In the genomic region with DNA sequence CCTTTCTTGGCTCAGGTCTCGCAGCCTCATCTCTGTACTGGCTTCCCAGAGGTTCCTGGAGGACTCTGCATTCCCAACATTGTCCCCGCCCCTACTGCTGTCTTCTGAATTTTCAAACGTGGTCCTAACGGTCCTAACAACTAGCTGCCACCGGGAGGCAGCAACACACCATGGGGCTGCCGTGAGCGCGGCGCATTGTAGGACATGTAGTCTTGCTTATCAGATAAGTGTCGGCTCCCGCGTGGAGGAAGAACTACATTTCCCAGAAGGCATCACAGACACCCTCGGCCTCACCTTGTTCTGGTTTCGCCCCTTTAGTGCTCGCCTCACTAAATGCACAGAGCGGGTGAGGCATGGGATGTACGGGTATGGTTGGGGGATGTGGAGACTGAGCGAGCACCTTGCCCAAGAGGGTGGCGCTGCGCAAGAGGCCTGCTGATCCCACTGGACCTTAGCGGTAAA, we compare ENCODE assay signal across 8 mouse cellular contexts. TPM values are rescaled to one million over a fixed set of nuclear protein-coding genes. Genes with fewer than 3 reads are reported as not detected.
A peak's percentile ranks its signal among the peaks of the same experiment; 100 is the strongest.
DNase-seq lines count a peak whose midpoint lies in the region; ATAC-seq lines count a peak whose summit lies in the region.

No protein-coding gene starts in this region.

- H3K9me3 ChIP-seq in hindbrain, embryonic 16.5 days (ENCODE audit: control insufficient read depth, low read length) = no peaks in the 10 kb centered on the region

- H3K27me3 ChIP-seq in hindbrain, embryonic 16.5 days (replicated peaks; ENCODE audit: control insufficient read depth, insufficient read depth, low read length) = no peaks in the 10 kb centered on the region

- H3K9ac ChIP-seq in hindbrain, embryonic 16.5 days (ENCODE audit: low read depth, low read length) = peak overlapping the region; percentile 73

- peak overlapping the region; percentile 78 for H3K4me2 ChIP-seq in hindbrain, embryonic 16.5 days (ENCODE audit: low read length)

- peak overlapping the region; percentile 54 for H3K4me3 ChIP-seq in hindbrain, embryonic 16.5 days (ENCODE audit: low read length)
- H3K4me3 ChIP-seq in macrophage (ENCODE audit: inconsistent target) = peak overlapping the region; percentile 48

- no peaks in the 10 kb centered on the region for H3K79me2 ChIP-seq in macrophage (ENCODE audit: inconsistent target)

- H3K4me1 ChIP-seq in hindbrain, embryonic 16.5 days (ENCODE audit: control insufficient read depth, insufficient read depth, low read depth, low read length) = no peaks in the 10 kb centered on the region

- ATAC-seq in hindbrain, embryonic 16.5 days = peak; percentile 100

- H3K36me3 ChIP-seq in hindbrain, embryonic 16.5 days (ENCODE audit: control insufficient read depth, insufficient read depth, low read length) = no peaks in the 10 kb centered on the region
- no peaks in the 10 kb centered on the region for H3K36me3 ChIP-seq in macrophage (ENCODE audit: inconsistent target)

- under 1% methylated on average over 21 of the region's 21 CpGs for WGBS in hindbrain, embryonic 16.5 days
- WGBS in macrophage (ENCODE audit: missing documents) = 4% methylated on average over 21 of the region's 21 CpGs

- peak; percentile 93 for DNase-seq in WW6 (ENCODE audit: low read depth, low spot score)
- peak; percentile 76 to 93 for DNase-seq in cerebellum, postnatal 4 days (ENCODE audit: low spot score in 2 of 2)
- DNase-seq in gastrocnemius, adult 18-20 months (ENCODE audit: low spot score) = peak; percentile 94
- peak; percentile 92 to 97 for DNase-seq in left cerebral cortex, adult 18-20 months (ENCODE audit: low spot score in 2 of 2)
- peak; percentile 97 for DNase-seq in right cerebral cortex, adult 18-20 months
- DNase-seq in urinary bladder, postnatal 10 days (ENCODE audit: low spot score) = peak; percentile 48

- peak overlapping the region; percentile 91 for H3K27ac ChIP-seq in hindbrain, embryonic 16.5 days (ENCODE audit: low read depth, low read length)
- no peak overlapping the region for H3K27ac ChIP-seq in macrophage

RNA-seq across cellular contexts. Expression of gene Lrfn3, which starts 11.0 kb away (rescaled TPM):
- 1 to 10 TPM; 4.7 to 5.3 TPM for total RNA-seq in gastrocnemius, adult 18-20 months (2021)
- polyA plus RNA-seq in hindbrain, embryonic 16.5 days (2015; fragmentation: Nextera tagmentation; extraction: Ambion mirVana) = 15.8 and 16.8 TPM in 2 replicates
- 10 to 100 TPM; 33.5 to 36.4 TPM for total RNA-seq in left cerebral cortex, adult 18-20 months (2021)
- total RNA-seq in macrophage (2018; cell fraction: chromatin; rRNA removed) = under 1 TPM in 1 of 26 experiments, not detected in 25; 0.85 TPM
- total RNA-seq in macrophage (2018; cell fraction: cytosol; rRNA removed) = under 1 TPM in 7 of 26 experiments, not detected in 19; 0.05 to 0.10 (median 0.06) TPM
- under 1 TPM in 1 of 26 experiments, not detected in 25; 0.48 TPM for total RNA-seq in macrophage (2018; cell fraction: nucleus; rRNA removed)
- polyA plus RNA-seq in macrophage (2018) = 0.07 TPM in 1 of 3 replicates, not detected in the others

RNA-seq across cellular contexts. Expression of gene Tyrobp, which starts 40.0 kb away (rescaled TPM):
- total RNA-seq in gastrocnemius, adult 18-20 months (2021) = 1 to 10 TPM; 3.3 to 6.3 TPM
- polyA plus RNA-seq in hindbrain, embryonic 16.5 days (2015; fragmentation: Nextera tagmentation; extraction: Ambion mirVana) = 29.7 and 31.5 TPM in 2 replicates
- 10 to 100 TPM; 29.8 to 30.7 TPM for total RNA-seq in left cerebral cortex, adult 18-20 months (2021)
- total RNA-seq in macrophage (2018; cell fraction: chromatin; rRNA removed) = 100 to 1,000 TPM in 7 of 26 experiments, 10 to 100 TPM in 19; 39.6 to 123 (median 77.3) TPM
- 1,000 to 10,000 TPM; 1,796 to 3,589 (median 2,552) TPM for total RNA-seq in macrophage (2018; cell fraction: cytosol; rRNA removed)
- 100 to 1,000 TPM; 185 to 760 (median 490) TPM for total RNA-seq in macrophage (2018; cell fraction: nucleus; rRNA removed)
- 2,505 to 4,301 TPM (median 3,819 TPM) in 3 replicates for polyA plus RNA-seq in macrophage (2018)

RNA-seq across cellular contexts. Expression of gene Hcst, which starts 46.1 kb away (rescaled TPM):
- not detected for total RNA-seq in gastrocnemius, adult 18-20 months (2021)
- polyA plus RNA-seq in hindbrain, embryonic 16.5 days (2015; fragmentation: Nextera tagmentation; extraction: Ambion mirVana) = 0.95 and 0.97 TPM in 2 replicates
- 1 to 10 TPM in 1 of 2 experiments, not detected in 1; 1.8 TPM for total RNA-seq in left cerebral cortex, adult 18-20 months (2021)
- total RNA-seq in macrophage (2018; cell fraction: chromatin; rRNA removed) = 10 to 100 TPM in 1 of 26 experiments, 1 to 10 TPM in 16, not detected in 9; 3.3 to 12.1 (median 6.0) TPM
- 10 to 100 TPM; 15.7 to 50.0 (median 32.0) TPM for total RNA-seq in macrophage (2018; cell fraction: cytosol; rRNA removed)
- total RNA-seq in macrophage (2018; cell fraction: nucleus; rRNA removed) = 10 to 100 TPM in 7 of 26 experiments, 1 to 10 TPM in 18, not detected in 1; 3.4 to 13.6 (median 7.9) TPM
- polyA plus RNA-seq in macrophage (2018) = 9.3 to 40.5 TPM (median 34.0 TPM) in 3 replicates

RNA-seq across cellular contexts. Expression of gene Nfkbid, which starts 48.0 kb away (rescaled TPM):
- total RNA-seq in gastrocnemius, adult 18-20 months (2021) = under 1 TPM in 1 of 2 experiments, not detected in 1; 0.11 TPM
- polyA plus RNA-seq in hindbrain, embryonic 16.5 days (2015; fragmentation: Nextera tagmentation; extraction: Ambion mirVana) = 2.5 and 2.9 TPM in 2 replicates
- 1 to 10 TPM; 3.9 to 4.1 TPM for total RNA-seq in left cerebral cortex, adult 18-20 months (2021)
- total RNA-seq in macrophage (2018; cell fraction: chromatin; rRNA removed) = 100 to 1,000 TPM in 17 of 26 experiments, 10 to 100 TPM in 9; 35.5 to 687 (median 168) TPM
- 100 to 1,000 TPM in 6 of 26 experiments, 10 to 100 TPM in 14, 1 to 10 TPM in 6; 3.4 to 171 (median 30.6) TPM for total RNA-seq in macrophage (2018; cell fraction: cytosol; rRNA removed)
- total RNA-seq in macrophage (2018; cell fraction: nucleus; rRNA removed) = 100 to 1,000 TPM in 19 of 26 experiments, 10 to 100 TPM in 7; 30.9 to 748 (median 180) TPM
- polyA plus RNA-seq in macrophage (2018) = 3.2 to 8.3 TPM (median 6.3 TPM) in 3 replicates

RNA-seq across cellular contexts. Expression of gene Sdhaf1, which starts 49.8 kb away (rescaled TPM):
- 1 to 10 TPM; 6.5 to 7.6 TPM for total RNA-seq in gastrocnemius, adult 18-20 months (2021)
- polyA plus RNA-seq in hindbrain, embryonic 16.5 days (2015; fragmentation: Nextera tagmentation; extraction: Ambion mirVana) = 16.8 and 17.0 TPM in 2 replicates
- 1 to 10 TPM; 6.4 to 7.5 TPM for total RNA-seq in left cerebral cortex, adult 18-20 months (2021)
- total RNA-seq in macrophage (2018; cell fraction: chromatin; rRNA removed) = 1 to 10 TPM in 14 of 26 experiments, under 1 TPM in 8, not detected in 4; 0.31 to 4.2 (median 1.3) TPM
- 1 to 10 TPM; 2.1 to 7.0 (median 5.0) TPM for total RNA-seq in macrophage (2018; cell fraction: cytosol; rRNA removed)
- 10 to 100 TPM in 1 of 26 experiments, 1 to 10 TPM in 23, under 1 TPM in 2; 0.41 to 10.2 (median 4.4) TPM for total RNA-seq in macrophage (2018; cell fraction: nucleus; rRNA removed)
- 4.6 to 6.7 TPM (median 5.0 TPM) in 3 replicates for polyA plus RNA-seq in macrophage (2018)

Comparison
In these comparisons a context has a peak if more than half of its experiments do, and no peak if none do; other contexts are left out.
1. RNA of gene Lrfn3, which starts 11.0 kb away (total RNA-seq): 33.5 to 36.4 TPM in left cerebral cortex, adult 18-20 months; 4.7 to 5.3 TPM in gastrocnemius, adult 18-20 months; every median in the first group is over 4 times any median in the second.
2. RNA of gene Tyrobp, which starts 40.0 kb away (total RNA-seq): 29.8 to 30.7 TPM in left cerebral cortex, adult 18-20 months; 3.3 to 6.3 TPM in gastrocnemius, adult 18-20 months; every median in the first group is over 4 times any median in the second.
3. Peak in every context shown above with its lines, with median percentiles within 50 percentile points of each other: DNase-seq.